Mouse (Mus musculus) left cerebral cortex, adult 8-10 months (tissue): ENCODE results near the gene Rufy3. TPM values are rescaled to one million over a fixed set of nuclear protein-coding genes. Genes with fewer than 3 reads are reported as not detected.

Source experiments
- DNase-seq, 2 experiments: peaks; one replicate each; pipeline ENCODE4 v3.0.0; 2022; ENCODE audit warnings: low spot score in 2 of 2
- total RNA-seq, 4 experiments: library from RNA; stranded (reverse); gene quantifications; 2 replicates each; pipeline ENCODE4 v1.2.4; 2022

The Rufy3 gene
- total RNA-seq, 4 experiments from 2014 or later = 180 to 191 (median 184) TPM

- DNase-seq = no peak
Measured at GRCm38 (mm10) chr5:88685306-88685705, 120.5 kb downstream of the Rufy3 start.

GRCm38 (mm10) chr5:88685745-88686299 lies 121.0 kb downstream of the Rufy3 start:
- DNase-seq = no peak

GRCm38 (mm10) chr5:88687996-88688406 lies 123.2 kb downstream of the Rufy3 start:
- DNase-seq = no peak

- DNase-seq = no peak
Measured at GRCm38 (mm10) chr5:88688583-88689187, 123.8 kb downstream of the Rufy3 start.

- no peak for DNase-seq
Measured at GRCm38 (mm10) chr5:88689279-88689938, 124.6 kb downstream of the Rufy3 start.

GRCm38 (mm10) chr5:88690681-88691505 lies 126.1 kb downstream of the Rufy3 start:
- DNase-seq = no peak

- no peak for DNase-seq
Measured at GRCm38 (mm10) chr5:88691506-88692095, 126.8 kb downstream of the Rufy3 start.

- DNase-seq = no peak
Measured at GRCm38 (mm10) chr5:88692586-88692985, 127.7 kb downstream of the Rufy3 start.

- DNase-seq = no peak
Measured at GRCm38 (mm10) chr5:88693057-88693456, 128.2 kb downstream of the Rufy3 start.

- no peak for DNase-seq
Measured at GRCm38 (mm10) chr5:88697291-88697690, 132.5 kb downstream of the Rufy3 start.

GRCm38 (mm10) chr5:88699251-88699913 lies 134.5 kb downstream of the Rufy3 start:
- no peak for DNase-seq

Other genes with a start within 250 kb of the Rufy3 start
- not detected for gene Prol1, start 247.7 kb upstream of the Rufy3 start, total RNA-seq
- gene Amtn, start 188.9 kb upstream of the Rufy3 start, total RNA-seq = not detected
- gene Ambn, start 109.0 kb upstream of the Rufy3 start, total RNA-seq = not detected
- not detected for gene Enam, start 77.1 kb upstream of the Rufy3 start, total RNA-seq
- under 1 TPM; 0.37 to 0.77 (median 0.59) TPM for gene Jchain, start 37.1 kb upstream of the Rufy3 start, total RNA-seq
- gene Utp3, start 10.6 kb upstream of the Rufy3 start, total RNA-seq = 10 to 100 TPM; 25.3 to 33.2 (median 29.2) TPM
- gene Grsf1, start 111.1 kb downstream of the Rufy3 start, total RNA-seq = 100 to 1,000 TPM; 101 to 106 (median 103) TPM
- 10 to 100 TPM; 22.9 to 25.3 (median 24.4) TPM for gene Mob1b, start 155.8 kb downstream of the Rufy3 start, total RNA-seq
- 10 to 100 TPM; 14.5 to 15.2 (median 14.7) TPM for gene Dck, start 200.0 kb downstream of the Rufy3 start, total RNA-seq